Mouse (Mus musculus) small intestine, adult 2 months (tissue): ENCODE data around the gene 5530401A14Rik.

Source experiments
- CTCF ChIP-seq: fragments of 200-500 bp; IDR thresholded peaks from 2 replicates; pipeline ENCODE4 v1.5.1; 2012; ENCODE audit warnings: low read depth, mild to moderate bottlenecking, control low read depth, inconsistent platforms, low read length, moderate library complexity, mixed read lengths; ENCODE audit not compliant: insufficient replicate concordance, insufficient read length; ENCODE audit errors: extremely low read depth
- POLR2A ChIP-seq: fragments of 200-500 bp; IDR thresholded peaks from 2 replicates; pipeline ENCODE4 v1.6.1; 2012; ENCODE audit warnings: low read depth, mild to moderate bottlenecking, control low read depth, inconsistent platforms, low read length, moderate library complexity

DNA sequence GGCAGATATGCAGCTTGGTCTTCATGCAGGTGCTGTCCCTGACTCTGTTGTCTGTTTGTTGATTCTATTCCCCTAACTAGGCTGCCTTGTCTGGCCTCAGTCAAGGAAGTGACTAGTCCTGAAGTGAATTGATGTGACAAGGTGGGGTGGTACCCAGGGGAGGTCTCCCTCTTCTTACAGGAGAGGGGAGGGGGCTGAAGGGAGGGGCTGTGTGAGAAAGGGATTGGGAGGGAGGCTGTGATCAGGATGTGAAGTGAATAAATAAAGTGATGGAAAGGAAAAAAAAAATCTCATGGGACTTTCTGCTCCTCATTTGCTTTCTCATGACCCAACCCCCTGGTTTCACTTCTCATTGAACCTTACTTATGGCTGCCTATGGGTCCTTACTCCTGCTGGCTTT lies 41.8 kb downstream of the 5530401A14Rik start:
- TF ChIP-seq CTCF = no peak
- no peak for TF ChIP-seq POLR2A
